Mouse (Mus musculus) cerebellum, adult 8-10 months (tissue): Measurements from ENCODE around the gene Surf2.

Experiments used
- DNase-seq: peaks from one replicate; pipeline ENCODE4 v3.0.0; 2022

Gene Surf2

GRCm38 (mm10) chr2:26963923-26964723 lies 48.0 kb downstream of the Surf2 start, which contains the start of gene Rexo4:
TSS of gene Rexo4 (minus strand) at chr2:26964386.
- DNase-seq = peak; percentile 96

DNA sequence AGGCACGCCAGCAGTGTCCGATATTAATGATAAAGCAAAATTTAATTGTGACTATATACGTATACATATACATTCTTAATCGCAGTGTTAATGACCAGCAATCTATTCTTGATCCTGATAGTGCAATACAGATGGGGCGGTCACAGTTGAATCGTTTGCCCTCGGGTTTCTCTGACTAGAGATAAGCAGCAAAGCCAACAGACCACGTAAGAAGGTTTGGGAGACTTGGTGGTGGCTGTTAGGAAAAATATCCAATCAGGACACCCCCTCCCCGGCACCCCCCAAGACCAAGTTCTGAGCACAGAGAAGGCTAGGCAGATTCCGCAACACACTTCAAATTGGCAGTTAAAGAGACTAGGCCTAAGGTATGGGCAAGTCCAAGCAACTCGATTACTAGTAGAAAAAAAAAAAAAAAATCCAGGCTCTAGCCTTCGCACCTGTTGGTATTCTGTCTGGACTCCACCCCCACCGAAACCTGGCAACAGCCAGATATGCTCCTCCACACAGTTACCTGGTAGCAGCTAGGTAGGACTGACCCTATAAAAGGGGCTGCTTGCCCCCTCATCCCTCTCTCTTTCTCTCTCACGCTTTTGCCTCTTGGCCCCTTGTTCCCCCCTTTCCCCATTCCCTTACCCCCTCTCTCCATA lies 48.7 kb downstream of the Surf2 start:
- no peak for DNase-seq

DNA sequence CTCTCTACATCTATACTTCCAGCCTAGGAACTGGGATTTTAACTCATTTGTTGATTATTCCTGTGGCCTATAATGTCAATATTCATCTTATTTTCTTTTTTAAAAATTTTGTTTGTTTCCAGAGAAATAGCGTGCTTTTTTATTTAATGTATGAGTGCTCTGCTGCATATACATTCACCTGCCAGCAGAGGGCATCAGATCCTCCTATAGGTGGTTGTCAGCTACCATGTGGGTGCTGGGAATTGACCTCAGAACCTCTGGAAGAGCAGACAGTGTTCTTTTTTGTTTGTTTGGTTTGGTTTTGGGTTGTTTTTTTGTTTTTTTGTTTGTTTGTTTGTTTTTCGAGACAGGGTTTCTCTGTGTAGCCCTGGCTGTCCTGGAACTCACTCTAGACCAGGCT lies 51.1 kb downstream of the Surf2 start:
- DNase-seq = no peak
